Mouse (Mus musculus) MEL (cell line): ENCODE data around the gene Sgf29. TPM values are rescaled to one million over a fixed set of nuclear protein-coding genes. Genes with fewer than 3 reads are reported as not detected.
A peak's percentile ranks its signal among the peaks of the same experiment; 100 is the strongest.

ENCODE experiments used
- DNase-seq: peaks from one replicate; pipeline ENCODE4 v3.0.0; 2011; ENCODE audit warnings: low read depth, low spot score
- H3K27ac ChIP-seq: 2 replicates; pipeline ENCODE4 v1.5.1; 2012; ENCODE audit warnings: low read depth, mild to moderate bottlenecking, control low read depth, low read length, moderate library complexity; ENCODE audit not compliant: control insufficient read depth
- H3K27me3 ChIP-seq, 2 experiments: fragments of 150-350 bp in 1 of 2; sonication (generic) in 1 of 2; 2 replicates each; pipeline ENCODE4 v1.6.1; 2012; ENCODE audit warnings: low read length in 2 of 2, mild to moderate bottlenecking in 2 of 2, improper control_type of control experiment in 1 of 2, moderate library complexity in 1 of 2; ENCODE audit not compliant: insufficient read depth in 2 of 2, control insufficient read depth in 1 of 2
- H3K36me3 ChIP-seq, 2 experiments: 2 replicates each; pipeline ENCODE4 v1.6.1; 2012 to 2014; ENCODE audit warnings: low read length in 2 of 2, improper control_type of control experiment in 1 of 2, inconsistent platforms in 1 of 2, mild to moderate bottlenecking in 1 of 2; ENCODE audit not compliant: insufficient read depth in 2 of 2, control insufficient read depth in 1 of 2
- H3K4me1 ChIP-seq, 2 experiments: fragments of 150-350 bp in 1 of 2; sonication (generic) in 1 of 2; 2 replicates each; pipeline ENCODE4 v1.6.1; 2012; ENCODE audit warnings: low read length in 2 of 2, improper control_type of control experiment in 1 of 2, mild to moderate bottlenecking in 1 of 2; ENCODE audit not compliant: insufficient read depth in 2 of 2, control insufficient read depth in 1 of 2
- H3K4me3 ChIP-seq, 2 experiments: fragments of 150-350 bp in 1 of 2; sonication (generic) in 1 of 2; 2 replicates each; pipeline ENCODE4 v1.5.1; 2012; ENCODE audit warnings: low read depth in 2 of 2, low read length in 2 of 2, mild to moderate bottlenecking in 2 of 2, moderate library complexity in 2 of 2, control low read depth in 1 of 2, improper control_type of control experiment in 1 of 2; ENCODE audit not compliant: control insufficient read depth in 1 of 2, insufficient read depth in 1 of 2
- H3K79me2 ChIP-seq: 2 replicates; pipeline ENCODE4 v1.6.1; 2012; ENCODE audit warnings: mild to moderate bottlenecking, low read length, moderate library complexity; ENCODE audit not compliant: control insufficient read depth, poor library complexity, insufficient read depth
- H3K9ac ChIP-seq: 2 replicates; pipeline ENCODE4 v1.6.1; 2012; ENCODE audit warnings: low read depth, mild to moderate bottlenecking, control low read depth, low read length, moderate library complexity; ENCODE audit not compliant: control insufficient read depth, poor library complexity, severe bottlenecking
- H3K9me3 ChIP-seq: fragments of 150-350 bp; sonication (generic); replicated peaks from 2 replicates; pipeline ENCODE4 v1.6.1; 2012; ENCODE audit warnings: mild to moderate bottlenecking, low read length, improper control_type of control experiment, moderate library complexity; ENCODE audit not compliant: insufficient read depth
- BHLHE40 ChIP-seq: IDR thresholded peaks from 2 replicates; pipeline ENCODE4 v1.6.1; 2012; ENCODE audit warnings: low read depth, mild to moderate bottlenecking, inconsistent platforms, low read length, improper control_type of control experiment, borderline replicate concordance
- CHD1 ChIP-seq: IDR thresholded peaks from 2 replicates; pipeline ENCODE4 v1.6.1; 2012; ENCODE audit warnings: low read depth, mild to moderate bottlenecking, inconsistent platforms, low read length, improper control_type of control experiment
- CHD2 ChIP-seq: IDR thresholded peaks from 2 replicates; pipeline ENCODE4 v1.6.1; 2011; ENCODE audit warnings: low read length, improper control_type of control experiment
- CTCF ChIP-seq, 3 experiments: IDR thresholded peaks in 2 of 3; conservative IDR thresholded peaks in 1 of 3; 2 replicates each; pipeline ENCODE4 v1.5.1; 2011 to 2012; ENCODE audit warnings: low read length in 3 of 3, low read depth in 2 of 3, mild to moderate bottlenecking in 2 of 3, improper control_type of control experiment in 1 of 3, inconsistent platforms in 1 of 3, mixed read lengths in 1 of 3, moderate library complexity in 1 of 3; ENCODE audit not compliant: control insufficient read depth in 1 of 3, insufficient read depth in 1 of 3, poor library complexity in 1 of 3, severe bottlenecking in 1 of 3
- GABPA ChIP-seq: IDR thresholded peaks from 2 replicates; pipeline ENCODE4 v1.6.1; 2012; ENCODE audit warnings: low read depth, mild to moderate bottlenecking, inconsistent platforms, low read length, improper control_type of control experiment, moderate library complexity
- HCFC1 ChIP-seq: IDR thresholded peaks from 2 replicates; pipeline ENCODE4 v1.6.1; 2012; ENCODE audit warnings: low read depth, mild to moderate bottlenecking, inconsistent platforms, low read length, improper control_type of control experiment, moderate library complexity
- JUND ChIP-seq: IDR thresholded peaks from 2 replicates; pipeline ENCODE4 v1.6.1; 2011; ENCODE audit warnings: low read depth, mild to moderate bottlenecking, improper control_type of control experiment, low read length
- KAT2A ChIP-seq: conservative IDR thresholded peaks from 2 replicates; pipeline ENCODE4 v1.6.1; 2012; ENCODE audit warnings: low read depth, low read length, improper control_type of control experiment, inconsistent platforms
- MAFK ChIP-seq: IDR thresholded peaks from 2 replicates; pipeline ENCODE4 v1.6.1; 2011; ENCODE audit warnings: low read depth, mild to moderate bottlenecking, low read length, improper control_type of control experiment, borderline replicate concordance
- MAZ ChIP-seq: IDR thresholded peaks from 2 replicates; pipeline ENCODE4 v1.6.1; 2012; ENCODE audit warnings: low read depth, mild to moderate bottlenecking, inconsistent platforms, low read length, improper control_type of control experiment
- MEF2A ChIP-seq: IDR thresholded peaks from 2 replicates; pipeline ENCODE4 v1.6.1; 2014; ENCODE audit warnings: low read depth, mild to moderate bottlenecking, inconsistent platforms, low read length, improper control_type of control experiment; ENCODE audit not compliant: poor library complexity, insufficient replicate concordance, severe bottlenecking; ENCODE audit errors: extremely low read depth
- MXI1 ChIP-seq: IDR thresholded peaks from 2 replicates; pipeline ENCODE4 v1.6.1; 2011; ENCODE audit warnings: mild to moderate bottlenecking, low read depth, low read length, improper control_type of control experiment
- MYC ChIP-seq: IDR thresholded peaks from 2 replicates; pipeline ENCODE4 v1.6.1; 2011; ENCODE audit warnings: low read depth, mild to moderate bottlenecking, low read length, improper control_type of control experiment, moderate library complexity
- NELFE ChIP-seq: IDR thresholded peaks from 2 replicates; pipeline ENCODE4 v1.6.1; 2011; ENCODE audit warnings: low read depth, low read length, improper control_type of control experiment
- NRF1 ChIP-seq: IDR thresholded peaks from 2 replicates; pipeline ENCODE4 v1.6.1; 2014; ENCODE audit warnings: low read depth, mild to moderate bottlenecking, inconsistent platforms, low read length, improper control_type of control experiment, moderate library complexity; ENCODE audit not compliant: poor library complexity, insufficient read depth, severe bottlenecking
- POLR2AphosphoS2 ChIP-seq: IDR thresholded peaks from 2 replicates; pipeline ENCODE4 v1.6.1; 2011; ENCODE audit warnings: low read length, improper control_type of control experiment
- RAD21 ChIP-seq: IDR thresholded peaks from 2 replicates; pipeline ENCODE4 v1.6.1; 2011; ENCODE audit warnings: mild to moderate bottlenecking, low read depth, low read length, improper control_type of control experiment
- SMC3 ChIP-seq: IDR thresholded peaks from 2 replicates; pipeline ENCODE4 v1.6.1; 2011; ENCODE audit warnings: low read depth, low read length, improper control_type of control experiment
- TAL1 ChIP-seq: IDR thresholded peaks from 2 replicates; pipeline ENCODE4 v1.6.1; 2012; ENCODE audit warnings: mild to moderate bottlenecking, inconsistent platforms, low read length, moderate library complexity, mixed read lengths
- TCF12 ChIP-seq: IDR thresholded peaks from 2 replicates; pipeline ENCODE4 v1.6.1; 2014; ENCODE audit warnings: low read depth, mild to moderate bottlenecking, inconsistent platforms, low read length, improper control_type of control experiment, moderate library complexity
- UBTF ChIP-seq: IDR thresholded peaks from 2 replicates; pipeline ENCODE4 v1.6.1; 2012; ENCODE audit warnings: low read depth, mild to moderate bottlenecking, inconsistent platforms, low read length, improper control_type of control experiment, moderate library complexity, borderline replicate concordance; ENCODE audit not compliant: insufficient read depth
- USF1 ChIP-seq: IDR thresholded peaks from 2 replicates; pipeline ENCODE4 v1.6.1; 2014; ENCODE audit warnings: low read depth, mild to moderate bottlenecking, inconsistent platforms, low read length, improper control_type of control experiment, moderate library complexity
- USF2 ChIP-seq, 2 experiments: IDR thresholded peaks; 2 replicates each; pipeline ENCODE4 v1.6.1; 2011 to 2012; ENCODE audit warnings: improper control_type of control experiment in 2 of 2, low read length in 2 of 2, borderline replicate concordance in 1 of 2, inconsistent platforms in 1 of 2, low read depth in 1 of 2, mild to moderate bottlenecking in 1 of 2; ENCODE audit not compliant: insufficient read depth in 1 of 2
- ZKSCAN1 ChIP-seq: IDR thresholded peaks from 2 replicates; pipeline ENCODE4 v1.6.1; 2012; ENCODE audit warnings: low read depth, mild to moderate bottlenecking, inconsistent platforms, low read length, improper control_type of control experiment, moderate library complexity
- ZMIZ1 ChIP-seq: IDR thresholded peaks from 2 replicates; pipeline ENCODE4 v1.6.1; 2012; ENCODE audit warnings: low read depth, mild to moderate bottlenecking, inconsistent platforms, low read length, improper control_type of control experiment, moderate library complexity
- polyA plus RNA-seq, 2 experiments: library from polyadenylated mRNA; stranded (reverse) in 1 of 2; unstranded in 1 of 2; fragments of >175 nt in 1 of 2; fragments of >200 nt in 1 of 2; gene quantifications; 2 replicates each; pipeline versions ENCODE4 v1.2.1 to v1.2.4; 2012; ENCODE audit warnings: low replicate concordance in 2 of 2, low read depth in 1 of 2; ENCODE audit not compliant: insufficient read length in 2 of 2, insufficient read depth in 1 of 2, missing spikeins in 1 of 2
- total RNA-seq: library from RNA; depleted of rRNA; stranded (reverse); fragments of 300-350 nt; gene quantifications from 2 replicates; pipeline ENCODE4 v1.2.3, GENCODE M21; 2012

Sgf29 gene
- total and polyA plus RNA-seq, 3 experiments: 81.7 to 117 TPM; not detected in 1

- TF ChIP-seq CHD1 (no peak), UBTF (no peak), JUND (no peak), POLR2AphosphoS2 (peak; percentile 77; the same call in 1 of the 2 replicates), MAFK (no peak), USF2 (IDR thresholded peaks at IDR 0.05; ENCODE audit: borderline replicate concordance in 1 of 2, insufficient read depth in 1 of 2, low read depth in 1 of 2, low read length in 2 of 2) (no peak), CTCF (IDR thresholded peaks at IDR 0.05 in 2 of 3, conservative IDR thresholded peaks at IDR 0.05 in 1 of 3; ENCODE audit: control insufficient read depth in 1 of 3, insufficient read depth in 1 of 3, low read depth in 2 of 3, low read length in 3 of 3, poor library complexity in 1 of 3, severe bottlenecking in 1 of 3) (no peak), KAT2A (no peak; the same call in 1 of the 2 replicates), BHLHE40 (no peak), NRF1 (0 out of 2 replicates have a peak, but pooled peaks have one; percentile 37), NELFE (peak; percentile 28), ZKSCAN1 (no peak), CHD2 (no peak), MAZ (peak; percentile 92), MXI1 (peak; percentile 88), SMC3 (no peak), RAD21 (no peak), GABPA (no peak), ZMIZ1 (peak; percentile 64; the same call in 1 of the 2 replicates), HCFC1 (peak; percentile 49; the same call in 1 of the 2 replicates)
These were observed 23.7 kb upstream of the Sgf29 start (continued) for GRCm38 (mm10) chr7:126625369-126625768.

GRCm38 (mm10) chr7:126625807-126626600 is 23.1 kb upstream of the Sgf29 start:
- Histone ChIP-seq H3K79me2 (no peaks in the 10 kb centered on the region), H3K9me3 (no peaks in the 10 kb centered on the region), H3K4me3 (peak overlapping the region in 1 of 2 experiments; percentile 27; a peak in 1 of 4 replicates), H3K4me1 (peaks cover 23 to 52% of the 10 kb centered on the region in 2 experiments), H3K36me3 (peaks cover 0 to 40% of the 10 kb centered on the region in 2 experiments; a peak in 2 of 4 replicates), H3K27me3 (no peaks in the 10 kb centered on the region), H3K27ac (peak overlapping the region; percentile 42), H3K9ac (peak overlapping the region; percentile 56)
- TF ChIP-seq MAFK (peak; percentile 25; the same call in 1 of the 2 replicates), MEF2A (no peak), MYC (no peak), POLR2AphosphoS2 (no peak), TAL1 (no peak), TCF12 (no peak), USF1 (no peak)
- no peak for DNase-seq
